Mouse (Mus musculus) cortical plate, adult 2 months (tissue): ENCODE data around the gene Mre11a.

Source experiments
- CTCF ChIP-seq: fragments of 200-500 bp; IDR thresholded peaks from 2 replicates; pipeline ENCODE4 v1.5.1; 2011; ENCODE audit warnings: mild to moderate bottlenecking, control low read depth, low read length; ENCODE audit not compliant: insufficient read depth; ENCODE audit errors: extremely low read depth
- POLR2A ChIP-seq: fragments of 200-500 bp; IDR thresholded peaks from 2 replicates; pipeline ENCODE4 v1.6.1; 2011; ENCODE audit warnings: mild to moderate bottlenecking, low read length, control low read depth; ENCODE audit not compliant: insufficient read depth; ENCODE audit errors: extremely low read depth

DNA sequence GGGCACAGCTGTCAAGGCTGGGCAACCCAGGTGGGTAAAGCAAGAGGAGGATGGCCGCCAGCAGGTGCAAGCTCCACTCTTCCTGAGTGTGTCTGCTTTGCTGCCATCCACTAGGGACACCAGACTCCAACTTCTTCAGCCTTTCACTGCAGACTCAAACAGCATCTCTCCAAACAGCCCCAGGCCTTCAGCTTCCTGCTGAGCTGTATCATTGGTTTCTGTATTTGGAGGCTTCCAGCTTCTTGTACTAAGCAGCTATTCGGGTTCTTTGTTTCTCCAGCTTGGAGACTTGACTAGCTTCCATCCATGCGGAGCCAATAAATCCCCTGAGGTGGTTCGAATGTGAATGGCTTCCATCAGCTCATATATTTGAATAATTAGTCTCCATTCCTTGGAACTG, 70.1 kb downstream of the Mre11a start:
- TF ChIP-seq CTCF (no peak), POLR2A (no peak)
